Mouse (Mus musculus): ENCODE measurements around the gene Rbm15. TPM values are rescaled to one million over a fixed set of nuclear protein-coding genes. Genes with fewer than 3 reads are reported as not detected.

Rbm15 gene
- 10 to 100 TPM; 13.2 to 19.5 TPM for polyA plus RNA-seq (2017; shearing (Covaris generic))

GRCm38 (mm10) chr3:107333381-107334201 is at the start of gene Rbm15:
TSS of gene Rbm15 (minus strand) at chr3:107333673.
- peak; percentile 77 for ATAC-seq

DNA sequence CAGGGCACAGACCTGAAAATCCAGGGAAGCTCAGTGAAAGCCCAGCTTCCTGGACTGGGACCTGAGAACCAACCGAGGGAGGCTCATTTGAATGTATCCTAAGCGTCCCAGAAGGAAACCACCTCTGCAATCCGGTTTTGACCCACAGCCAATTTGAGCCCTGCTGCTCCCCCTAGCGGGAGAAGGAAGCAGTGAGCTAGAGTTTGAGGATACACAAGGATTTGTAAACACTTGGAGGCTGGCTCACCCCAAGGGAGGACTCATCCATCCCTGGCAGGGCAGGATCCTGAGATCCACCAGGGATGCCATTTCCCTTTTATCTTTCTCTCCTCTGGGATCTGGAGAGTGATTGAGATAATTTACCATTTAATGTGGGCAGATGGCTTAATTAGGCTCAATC is 45.9 kb upstream of the Rbm15 start:
- ATAC-seq: peak; percentile 46

DNA sequence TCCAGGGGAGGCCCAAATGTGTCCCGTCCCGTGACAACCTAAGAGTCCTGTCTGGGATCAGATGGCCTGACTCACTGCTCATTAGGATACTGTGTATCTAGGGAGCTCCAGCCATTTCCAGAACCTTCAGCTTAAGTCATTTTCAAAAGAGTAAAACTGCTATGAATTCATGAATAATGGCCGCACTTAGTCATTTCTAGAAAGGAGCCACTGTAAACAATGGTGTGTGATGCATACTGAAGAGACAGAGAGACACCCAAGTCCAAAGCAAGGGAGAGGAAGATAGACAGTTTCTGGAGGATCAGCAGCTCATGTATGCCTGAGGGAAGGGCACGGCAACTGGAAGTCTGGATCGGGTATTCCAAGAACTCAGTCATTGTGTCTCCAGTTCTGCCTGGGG is 45.2 kb upstream of the Rbm15 start:
- no peak for ATAC-seq

GRCm38 (mm10) chr3:107374948-107375664 is 41.6 kb upstream of the Rbm15 start:
- ATAC-seq: no peak

DNA sequence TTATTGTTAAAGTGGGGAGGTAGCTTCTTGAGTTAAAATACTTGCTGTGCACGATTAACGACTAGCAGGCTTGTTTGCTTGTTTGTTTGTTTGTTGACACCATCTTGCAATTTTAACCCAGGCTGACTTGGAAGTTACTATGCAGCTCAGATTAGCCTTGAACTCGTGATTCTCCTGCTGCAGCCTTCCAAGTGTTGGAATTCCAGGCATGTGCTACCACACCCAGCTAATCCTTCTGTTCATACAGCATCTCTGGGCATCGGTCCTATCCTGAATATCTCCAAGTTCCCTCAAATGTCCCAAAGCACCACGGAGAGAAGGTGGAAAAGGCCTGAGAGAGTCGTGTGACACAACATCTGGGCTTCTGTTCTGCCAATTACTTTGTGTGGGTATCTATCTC is 35.7 kb upstream of the Rbm15 start:
- no peak for ATAC-seq

DNA sequence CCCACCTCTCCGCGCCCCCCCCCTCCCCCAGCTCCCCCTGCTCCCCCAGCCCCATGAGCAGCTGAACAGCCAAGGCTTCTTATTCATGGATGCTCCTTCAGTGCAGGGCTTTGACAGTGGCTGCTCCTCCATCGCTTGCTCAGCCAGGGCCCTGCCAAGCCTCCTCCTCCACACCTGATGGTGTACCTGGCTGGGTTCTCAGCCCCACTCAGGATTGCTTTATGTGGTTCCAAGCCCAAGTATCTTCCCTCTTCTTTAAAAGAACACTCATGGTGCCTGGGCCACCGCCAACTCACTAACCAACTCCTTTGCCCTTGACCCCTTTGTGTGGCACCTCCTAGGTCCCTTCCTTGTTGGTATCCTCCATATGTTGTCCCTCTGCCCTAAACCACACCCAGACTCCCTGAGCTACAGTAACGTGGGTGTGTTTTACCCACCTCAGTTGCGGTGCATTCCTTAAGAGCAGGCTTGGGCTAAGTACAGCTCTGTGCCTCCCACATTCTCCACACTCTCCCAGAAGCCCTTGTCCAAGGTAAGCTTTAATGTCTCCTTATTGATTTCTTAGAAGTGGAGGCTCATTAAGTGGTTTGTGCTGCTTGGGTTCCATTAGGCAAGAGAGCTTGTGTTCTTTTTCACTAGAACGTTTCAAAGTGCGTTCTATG is 34.6 kb upstream of the Rbm15 start:
- ATAC-seq: no peak

- no peak for ATAC-seq
Measured at GRCm38 (mm10) chr3:107365341-107365740, 31.9 kb upstream of the Rbm15 start.

DNA sequence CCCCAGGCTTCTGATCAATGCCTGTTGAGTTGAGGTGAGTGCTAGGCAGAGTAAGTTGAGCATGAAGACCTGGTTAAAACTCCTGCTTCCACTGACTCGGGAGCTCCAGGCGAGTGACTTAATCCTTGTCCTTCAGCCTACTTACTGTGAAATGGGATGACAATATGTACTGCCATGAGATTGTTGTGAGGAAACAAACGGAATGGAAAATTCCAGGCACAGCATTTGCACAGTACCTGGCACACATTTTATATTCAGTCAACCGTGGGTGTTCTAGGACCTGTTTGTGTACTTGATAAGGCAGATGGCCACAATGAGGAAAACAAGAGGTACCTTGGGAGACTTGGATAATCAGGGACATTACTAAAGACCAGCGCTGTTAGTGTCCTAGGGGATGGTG is 29.9 kb upstream of the Rbm15 start:
- no peak for ATAC-seq

DNA sequence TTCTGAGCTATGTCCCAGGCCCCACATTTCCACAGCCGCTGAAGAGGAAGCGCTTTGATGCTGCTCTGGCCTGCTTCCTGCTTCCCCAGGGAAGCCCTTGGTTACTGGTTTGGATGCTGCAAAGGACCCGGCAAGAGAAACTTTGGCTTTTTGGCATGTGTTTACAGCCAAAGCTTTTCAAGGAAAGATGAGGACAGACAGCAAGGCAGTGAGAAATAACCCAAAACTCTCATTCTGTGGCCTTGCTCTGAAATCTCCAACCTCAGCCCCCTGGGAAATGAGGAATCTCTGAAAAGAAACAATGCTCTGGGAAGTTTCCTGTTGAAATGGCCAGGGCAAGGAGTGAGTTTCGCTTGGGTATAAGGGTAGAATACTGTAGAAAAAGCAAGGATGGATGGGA is 26.9 kb upstream of the Rbm15 start:
- ATAC-seq: no peak

GRCm38 (mm10) chr3:107357700-107358234 is 24.3 kb upstream of the Rbm15 start:
- ATAC-seq: no peak

GRCm38 (mm10) chr3:107356964-107357441 is 23.5 kb upstream of the Rbm15 start:
- peak; percentile 79 for ATAC-seq

GRCm38 (mm10) chr3:107355618-107356260 is 22.3 kb upstream of the Rbm15 start:
- ATAC-seq: peak; percentile 28

- no peak for ATAC-seq
Measured at GRCm38 (mm10) chr3:107351706-107352105, 18.2 kb upstream of the Rbm15 start.

- no peak for ATAC-seq
Measured at GRCm38 (mm10) chr3:107349006-107349405, 15.5 kb upstream of the Rbm15 start.

DNA sequence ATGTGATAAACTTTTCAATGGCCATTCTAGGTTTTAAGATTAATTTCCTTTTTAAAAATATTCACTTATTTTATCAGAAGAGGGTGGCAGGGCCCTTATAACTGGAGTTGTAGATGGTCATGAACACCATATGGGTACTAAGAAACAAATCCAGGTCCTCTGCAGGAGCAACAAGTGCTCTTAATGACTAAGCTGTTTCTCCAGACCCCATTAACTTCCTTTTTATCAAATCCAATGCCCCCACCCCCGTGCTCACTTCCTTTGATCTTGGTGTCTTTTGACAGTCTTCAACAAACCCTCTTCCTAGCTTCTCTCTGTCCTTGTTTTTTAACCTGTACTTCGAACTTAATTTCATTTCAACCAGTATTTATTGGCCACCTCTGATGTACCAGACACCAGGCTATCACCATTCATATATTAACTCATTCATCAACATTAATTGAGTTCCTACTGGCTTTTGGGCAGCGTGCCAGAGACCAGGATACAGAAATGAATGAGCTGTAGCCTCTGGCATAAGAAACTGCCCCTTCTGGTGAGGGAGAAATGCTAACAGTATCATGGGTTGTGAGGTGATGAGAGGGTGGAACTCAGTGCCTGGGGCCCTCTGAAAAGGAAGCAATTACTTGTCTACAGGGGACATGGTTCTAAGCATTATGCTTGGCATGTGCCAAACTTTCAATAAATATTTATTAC is 11.7 kb upstream of the Rbm15 start:
- no peak for ATAC-seq

DNA sequence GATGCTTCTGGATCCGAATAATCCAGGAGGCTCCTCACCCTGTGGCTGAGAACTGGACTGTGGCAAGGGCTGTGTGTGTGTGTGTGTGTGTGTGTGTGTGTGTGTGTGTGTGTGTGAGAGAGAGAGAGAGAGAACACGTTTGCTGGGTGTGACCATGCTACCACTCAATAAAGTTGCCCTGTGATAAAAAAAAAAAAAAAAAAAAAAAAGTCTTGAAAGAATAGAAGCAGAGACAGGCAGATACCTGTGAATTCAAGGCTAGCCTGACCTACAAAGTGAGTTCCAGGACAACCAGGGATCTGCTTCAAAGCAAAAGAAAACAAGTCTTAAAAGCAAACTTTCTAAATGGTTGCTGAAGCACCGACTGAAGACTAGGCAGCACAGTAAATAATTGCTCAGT is 10.5 kb upstream of the Rbm15 start:
- ATAC-seq: no peak

DNA sequence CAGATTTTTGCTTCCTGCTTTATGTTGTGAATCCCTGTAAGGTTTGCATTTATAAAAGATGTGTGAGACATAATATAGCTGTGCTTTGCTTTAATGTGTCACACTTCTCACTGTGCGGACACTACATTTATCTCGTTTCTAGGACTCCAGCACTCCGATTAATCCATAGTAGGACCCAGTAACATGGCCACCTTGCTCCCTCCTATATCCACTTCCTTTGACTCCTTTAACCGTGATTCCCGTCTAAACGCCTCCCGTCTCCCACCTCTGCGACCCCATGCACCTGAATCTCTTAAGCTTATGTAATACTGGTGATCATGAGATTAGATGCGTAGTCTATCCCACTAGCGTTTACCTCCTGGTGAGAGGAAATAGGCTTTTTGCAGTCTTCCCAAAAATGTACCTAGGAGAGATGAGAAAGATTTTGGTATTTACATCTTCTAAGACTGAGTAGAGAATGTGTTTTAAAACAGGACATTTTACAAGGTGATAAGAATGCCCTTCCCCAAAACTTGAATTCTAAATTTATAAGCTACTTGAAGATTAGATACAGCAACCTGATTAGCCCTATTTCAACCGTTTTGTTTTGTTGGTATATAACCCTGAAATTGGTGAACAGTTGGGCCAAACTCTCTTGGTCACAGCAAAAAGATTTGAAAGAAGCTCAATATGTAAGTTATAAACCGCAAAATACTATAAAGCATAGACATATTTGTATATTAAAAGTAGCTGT is 895 bp upstream of the Rbm15 start:
- ATAC-seq: no peak

GRCm38 (mm10) chr3:107332960-107333380 is 503 bp downstream of the Rbm15 start:
- ATAC-seq: peak; percentile 87

- ATAC-seq: no peak
Measured at GRCm38 (mm10) chr3:107332127-107332959, 1.1 kb downstream of the Rbm15 start.

DNA sequence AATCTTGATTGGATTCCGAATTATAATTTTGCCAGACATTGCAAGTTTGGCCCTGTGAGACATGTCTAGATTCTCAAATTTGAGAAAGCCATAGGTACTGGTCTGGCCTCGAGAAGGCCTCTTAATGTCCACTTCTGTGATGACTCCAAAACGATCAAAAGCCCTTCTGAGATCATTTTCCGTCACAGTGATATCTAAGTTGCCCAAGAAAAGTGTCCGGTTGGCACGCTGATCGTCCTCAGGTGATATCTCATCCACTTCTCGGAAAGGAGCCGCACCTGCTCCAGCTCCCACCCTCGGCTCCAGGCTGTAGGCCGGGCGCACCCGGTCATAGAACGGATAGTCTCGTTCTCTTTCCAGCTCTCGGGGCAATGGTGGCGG is 1.7 kb downstream of the Rbm15 start:
- ATAC-seq: no peak

Data from activated CD4-positive, CD25-positive, alpha-beta regulatory T cell, adult 4 months (primary cell).